Mouse (Mus musculus) kidney, embryonic 14.5 days (tissue): Measurements from ENCODE around the gene Tapt1. TPM values are rescaled to one million over a fixed set of nuclear protein-coding genes. Genes with fewer than 3 reads are reported as not detected.

Experiments used
- ATAC-seq: fragments of 200-750 bp; cut with Nextera tagmentation; 2 replicates; pipeline ENCODE4 v1.8.0; 2017; ENCODE audit warnings: moderate number of reproducible peaks, mild to moderate bottlenecking, moderate TSS enrichment, moderate library complexity; ENCODE audit not compliant: low FRiP score, low TSS enrichment
- H3K27ac ChIP-seq: fragments of 300-500 bp; sonication (generic); 2 replicates; pipeline ENCODE4 v1.5.1; 2014; ENCODE audit warnings: low read depth, mild to moderate bottlenecking, low read length, moderate library complexity, mixed read lengths
- H3K27me3 ChIP-seq: fragments of 300-500 bp; sonication (generic); 2 replicates; pipeline ENCODE4 v1.6.1; 2014; ENCODE audit warnings: mild to moderate bottlenecking, low read length; ENCODE audit not compliant: control insufficient read depth, insufficient read depth
- H3K36me3 ChIP-seq: fragments of 300-500 bp; sonication (generic); 2 replicates; pipeline ENCODE4 v1.6.1; 2014; ENCODE audit warnings: low read length, mixed read lengths; ENCODE audit not compliant: control insufficient read depth, insufficient read depth
- H3K4me1 ChIP-seq: fragments of 300-500 bp; sonication (generic); 2 replicates; pipeline ENCODE4 v1.6.1; 2014; ENCODE audit warnings: low read length, mixed read lengths; ENCODE audit not compliant: control insufficient read depth, insufficient read depth
- H3K4me2 ChIP-seq: fragments of 300-500 bp; sonication (generic); replicated peaks from 2 replicates; pipeline ENCODE4 v1.6.1; 2014; ENCODE audit warnings: low read depth, mild to moderate bottlenecking, low read length
- H3K4me3 ChIP-seq: fragments of 300-500 bp; sonication (generic); 2 replicates; pipeline ENCODE4 v1.5.1; 2014; ENCODE audit warnings: mild to moderate bottlenecking, low read length
- H3K9ac ChIP-seq: fragments of 300-500 bp; sonication (generic); 2 replicates; pipeline ENCODE4 v1.6.1; 2014; ENCODE audit warnings: low read depth, mild to moderate bottlenecking, low read length, moderate library complexity
- H3K9me3 ChIP-seq: fragments of 300-500 bp; sonication (generic); 2 replicates; pipeline ENCODE4 v1.6.1; 2016; ENCODE audit warnings: low read length; ENCODE audit not compliant: control insufficient read depth
- WGBS: fragments of 180-500 bp; shearing (Covaris S2); extraction: QIAGEN DNeasy Blood & Tissue Kit; methylation state at CpG from one replicate; pipeline ENCODE4 v1.1.7; 2014; 5-methylcytosine and 5-hydroxymethylcytosine counted together
- polyA plus RNA-seq: library from polyadenylated mRNA; unstranded; fragments of >200 nt; fragmentation: Nextera tagmentation; extraction: Ambion mirVana; gene quantifications from 2 replicates; pipeline ENCODE4 v1.2.1, GENCODE M21; 2014

Gene Tapt1
- polyA plus RNA-seq, 1 experiment from 2014 or later, result 35.8 TPM

- H3K9me3 ChIP-seq, result no peaks in the 10 kb centered on the region
- no peak overlapping the region for H3K27ac ChIP-seq
- no peak for ATAC-seq
- peaks cover 3% of the 10 kb centered on the region; the same call in 1 of the 2 replicates for H3K4me1 ChIP-seq
- H3K9ac ChIP-seq, result no peak overlapping the region
- no peak overlapping the region for H3K4me2 ChIP-seq
- H3K36me3 ChIP-seq, result no peaks in the 10 kb centered on the region; the same call in 1 of the 2 replicates
- H3K27me3 ChIP-seq, result no peaks in the 10 kb centered on the region
- no peak overlapping the region for H3K4me3 ChIP-seq
- 92% methylated on average over 1 of the region's 1 CpGs for WGBS
Measured at GRCm38 (mm10) chr5:44241726-44242125, 15.3 kb upstream of the Tapt1 start.

GRCm38 (mm10) chr5:44239187-44240136, 13.0 kb upstream of the Tapt1 start:
- H3K9me3 ChIP-seq, result no peaks in the 10 kb centered on the region
- 63% methylated on average over 7 of the region's 7 CpGs for WGBS
- no peaks in the 10 kb centered on the region for H3K4me1 ChIP-seq
- ATAC-seq, result no peak
- H3K27me3 ChIP-seq, result no peaks in the 10 kb centered on the region
- no peak overlapping the region for H3K4me3 ChIP-seq
- H3K36me3 ChIP-seq, result no peaks in the 10 kb centered on the region; the same call in 1 of the 2 replicates
- no peak overlapping the region for H3K27ac ChIP-seq
- H3K9ac ChIP-seq, result no peak overlapping the region
- no peak overlapping the region for H3K4me2 ChIP-seq

DNA sequence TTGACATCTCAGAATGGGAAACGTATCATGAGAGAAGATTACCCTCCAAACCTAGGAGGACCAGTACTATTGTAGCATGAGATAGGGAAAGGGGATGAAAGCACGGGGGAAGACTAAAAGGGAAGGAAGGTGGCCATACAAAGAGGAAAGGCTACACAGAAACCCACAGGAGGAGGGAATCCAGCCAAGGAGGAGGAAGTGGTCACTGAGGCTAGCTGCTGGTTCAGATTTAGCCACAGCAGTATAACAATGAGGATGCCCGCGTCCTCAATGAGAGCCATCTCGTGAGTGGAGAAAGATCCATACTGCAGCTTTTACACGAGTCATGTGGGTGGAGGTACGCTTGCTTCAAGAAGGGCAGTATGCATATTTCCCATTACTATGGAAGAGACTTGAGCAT, 11.8 kb upstream of the Tapt1 start:
- 90% methylated on average over 7 of the region's 7 CpGs for WGBS
- H3K4me3 ChIP-seq, result no peak overlapping the region
- no peak for ATAC-seq
- H3K36me3 ChIP-seq, result no peaks in the 10 kb centered on the region; the same call in 1 of the 2 replicates
- no peaks in the 10 kb centered on the region for H3K9me3 ChIP-seq
- no peak overlapping the region for H3K4me2 ChIP-seq
- no peak overlapping the region for H3K9ac ChIP-seq
- H3K4me1 ChIP-seq, result no peaks in the 10 kb centered on the region
- no peak overlapping the region for H3K27ac ChIP-seq
- H3K27me3 ChIP-seq, result no peaks in the 10 kb centered on the region

GRCm38 (mm10) chr5:44234606-44235005, 8.2 kb upstream of the Tapt1 start:
- Histone ChIP-seq H3K9ac (no peak overlapping the region), H3K27ac (no peak overlapping the region), H3K4me1 (no peaks in the 10 kb centered on the region), H3K4me2 (no peak overlapping the region), H3K4me3 (no peak overlapping the region), H3K9me3 (no peaks in the 10 kb centered on the region), H3K27me3 (no peaks in the 10 kb centered on the region), H3K36me3 (no peaks in the 10 kb centered on the region)
- no peak for ATAC-seq
- 92% methylated on average over 7 of the region's 7 CpGs for WGBS

- Histone ChIP-seq H3K4me2 (no peak overlapping the region), H3K9ac (no peak overlapping the region), H3K9me3 (no peaks in the 10 kb centered on the region), H3K27ac (no peak overlapping the region), H3K4me1 (peaks cover 4% of the 10 kb centered on the region), H3K27me3 (no peaks in the 10 kb centered on the region), H3K36me3 (no peaks in the 10 kb centered on the region), H3K4me3 (no peak overlapping the region)
- 94% methylated on average over 3 of the region's 3 CpGs for WGBS
- ATAC-seq, result no peak
Measured at GRCm38 (mm10) chr5:44233933-44234332, 7.5 kb upstream of the Tapt1 start.

GRCm38 (mm10) chr5:44228756-44229155, 2.3 kb upstream of the Tapt1 start:
- WGBS, result 61% methylated on average over 4 of the region's 4 CpGs
- H3K4me2 ChIP-seq, result peak overlapping the region; percentile 21; the same call in 1 of the 2 replicates
- ATAC-seq, result no peak
- no peak overlapping the region for H3K9ac ChIP-seq
- H3K27me3 ChIP-seq, result no peaks in the 10 kb centered on the region
- no peaks in the 10 kb centered on the region for H3K9me3 ChIP-seq
- no peaks in the 10 kb centered on the region for H3K36me3 ChIP-seq
- H3K27ac ChIP-seq, result no peak overlapping the region
- H3K4me1 ChIP-seq, result peaks cover 26% of the 10 kb centered on the region
- no peak overlapping the region for H3K4me3 ChIP-seq

GRCm38 (mm10) chr5:44228323-44228722, 1.9 kb upstream of the Tapt1 start:
- WGBS, result 45% methylated on average over 1 of the region's 1 CpGs
- no peaks in the 10 kb centered on the region for H3K27me3 ChIP-seq

DNA sequence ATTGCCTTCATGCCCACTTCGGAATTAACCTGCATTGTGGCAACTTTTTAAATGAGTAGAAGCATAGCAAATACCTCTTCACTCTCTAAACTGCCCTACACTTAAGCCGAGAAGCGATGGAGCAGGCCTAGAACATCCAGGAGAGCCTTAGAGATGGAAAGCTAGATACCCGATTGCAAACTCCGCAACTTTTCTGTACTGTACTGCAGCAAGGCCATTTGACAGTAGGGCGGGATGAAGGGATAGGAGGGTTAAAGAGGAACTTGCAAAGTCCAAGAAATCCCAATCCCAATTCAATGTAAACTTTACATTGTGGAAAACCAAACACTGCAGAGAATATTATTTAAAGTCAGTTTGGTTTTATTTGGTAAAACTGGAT, 1.0 kb upstream of the Tapt1 start:
- Histone ChIP-seq H3K27ac (peak overlapping the region; percentile 92), H3K9me3 (no peaks in the 10 kb centered on the region), H3K36me3 (no peaks in the 10 kb centered on the region), H3K4me2 (peak overlapping the region; percentile 79), H3K4me3 (peak overlapping the region; percentile 91), H3K4me1 (peaks cover 26% of the 10 kb centered on the region), H3K9ac (peak overlapping the region; percentile 97), H3K27me3 (no peaks in the 10 kb centered on the region)
- no peak for ATAC-seq
- 8% methylated on average over 6 of the region's 6 CpGs for WGBS

More at GRCm38 (mm10) chr5:44228323-44228722, 1.9 kb upstream of the Tapt1 start:
- H3K9ac ChIP-seq, result no peak overlapping the region
- no peak overlapping the region for H3K4me3 ChIP-seq
- no peak overlapping the region for H3K4me2 ChIP-seq
- no peaks in the 10 kb centered on the region for H3K9me3 ChIP-seq
- peaks cover 26% of the 10 kb centered on the region for H3K4me1 ChIP-seq
- no peak overlapping the region for H3K27ac ChIP-seq
- H3K36me3 ChIP-seq, result no peaks in the 10 kb centered on the region
- ATAC-seq, result no peak

- peak; percentile 74 for ATAC-seq
- under 1% methylated on average over 50 of the region's 72 CpGs for WGBS
- Histone ChIP-seq H3K4me2 (peak overlapping the region; percentile 79), H3K4me1 (peaks cover 26% of the 10 kb centered on the region), H3K36me3 (no peaks in the 10 kb centered on the region), H3K9me3 (no peaks in the 10 kb centered on the region), H3K9ac (peak overlapping the region; percentile 97), H3K27me3 (no peaks in the 10 kb centered on the region), H3K4me3 (peak overlapping the region; percentile 91), H3K27ac (peak overlapping the region; percentile 74)
Measured at GRCm38 (mm10) chr5:44225911-44226520, 410 bp downstream of the Tapt1 start.
